Mouse (Mus musculus): ENCODE data around the gene Mmaa.
A peak's percentile ranks its signal among the peaks of the same experiment; 100 is the strongest.

GRCm38 (mm10) chr8:79339555-79339954, 44.8 kb upstream of the Mmaa start:
- TF ChIP-seq POLR2A (IDR thresholded peaks at IDR 0.05; ENCODE audit: borderline replicate concordance, insufficient read depth, low read length) (no peak), CTCF (IDR thresholded peaks at IDR 0.05; ENCODE audit: borderline replicate concordance, insufficient read depth, low read depth, low read length) (peak; percentile 68)

Data from cerebellum, adult 2 months (tissue).